Mouse (Mus musculus): Measurements from ENCODE around the gene Tex29.

GRCm38 (mm10) chr8:11834200-11834599, 6.1 kb upstream of the Tex29 start:
- no peak for TF ChIP-seq CTCF (IDR thresholded peaks at IDR 0.05; ENCODE audit: low read depth)
- no peak for TF ChIP-seq EP300 (IDR thresholded peaks at IDR 0.05; ENCODE audit: low read depth)
